Mouse (Mus musculus) heart, adult 2 months (tissue): ENCODE measurements around the gene Zfp786.
A peak's percentile ranks its signal among the peaks of the same experiment; 100 is the strongest.

Source experiments
- CTCF ChIP-seq: fragments of 200-600 bp; IDR thresholded peaks from 2 replicates; pipeline ENCODE4 v1.8.1; 2022; ENCODE audit warnings: antibody characterized with exemption, mild to moderate bottlenecking, moderate library complexity
- EP300 ChIP-seq: fragments of 200-500 bp; IDR thresholded peaks from 2 replicates; pipeline ENCODE4 v1.6.1; 2011; ENCODE audit warnings: low read depth, low read length, control low read depth; ENCODE audit not compliant: insufficient read depth

DNA sequence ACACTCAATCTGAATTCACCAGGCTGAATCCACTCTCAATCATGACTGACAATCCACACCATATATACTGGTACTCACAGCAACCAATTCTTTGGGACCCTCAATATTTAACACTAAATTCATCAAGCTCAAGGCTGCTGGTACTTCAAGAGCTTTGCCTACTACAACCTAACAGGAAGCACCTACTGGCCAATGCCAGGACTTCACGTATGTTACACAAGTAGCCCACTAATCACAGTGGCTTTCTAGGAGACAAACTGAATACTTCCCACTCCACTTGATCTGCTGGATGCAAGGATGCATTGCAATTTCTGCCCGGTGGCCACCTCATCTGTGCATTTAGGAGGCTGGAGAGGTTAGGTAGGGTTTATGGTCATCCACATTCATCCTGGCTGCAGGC is 20.5 kb downstream of the Zfp786 start:
- 0 out of 2 replicates have a peak, but pooled peaks have one; percentile 1 for TF ChIP-seq CTCF
- no peak for TF ChIP-seq EP300
